Mouse (Mus musculus): ENCODE results near the gene Pde4d. TPM values are rescaled to one million over a fixed set of nuclear protein-coding genes. Genes with fewer than 3 reads are reported as not detected.

The Pde4d gene
- polyA plus RNA-seq, 1 experiment: 33.8 TPM

GRCm38 (mm10) chr13:109685296-109686115 is 1235.8 kb downstream of the Pde4d start:
- Histone ChIP-seq H3K27ac (ENCODE audit: insufficient read depth, low read length) (no peak overlapping the region), H3K4me3 (replicated peaks; ENCODE audit: insufficient read depth, low read depth, low read length) (peak overlapping the region; percentile 70)

DNA sequence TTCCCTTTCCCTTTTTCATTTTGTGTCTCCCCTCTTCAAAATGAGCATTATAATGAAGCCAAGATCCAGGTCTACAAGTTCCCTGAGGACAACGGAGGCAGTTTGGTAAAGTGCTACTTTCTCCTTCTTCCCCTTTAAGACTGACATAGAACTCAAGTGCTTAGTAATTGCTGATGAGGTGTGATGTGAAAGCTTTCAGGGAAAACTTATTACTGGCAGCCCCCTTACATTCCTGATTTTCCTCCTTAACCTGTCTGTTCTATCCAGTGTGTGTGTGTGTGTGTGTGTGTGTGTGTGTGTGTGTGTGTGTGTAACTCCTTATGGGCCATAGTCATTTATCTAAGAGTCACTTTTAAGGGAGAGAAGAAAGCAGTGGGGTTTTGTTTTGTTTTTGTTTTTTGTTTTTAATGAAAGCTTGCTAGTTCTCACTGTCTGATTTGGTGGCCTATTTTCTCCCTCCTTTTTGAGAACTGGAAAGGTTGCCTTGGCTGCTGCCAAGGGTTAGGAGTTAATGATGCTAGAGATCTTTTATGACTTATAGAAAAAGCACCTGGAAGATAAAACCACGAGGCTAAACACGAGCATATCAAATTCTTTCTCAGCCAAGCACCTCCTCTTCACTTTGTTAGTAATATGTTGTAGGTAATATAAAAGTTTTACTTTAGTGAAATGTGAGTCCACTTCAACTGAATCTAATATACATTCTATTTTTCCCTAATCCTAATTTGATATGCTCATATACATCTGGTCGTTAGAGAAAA is 1236.5 kb downstream of the Pde4d start:
- no peak for DNase-seq
- Histone ChIP-seq H3K4me1 (ENCODE audit: control insufficient read depth, insufficient read depth, low read length) (no peaks in the 10 kb centered on the region), H3K27ac (ENCODE audit: insufficient read depth, low read length) (no peak overlapping the region), H3K27me3 (ENCODE audit: control insufficient read depth, insufficient read depth, low read length) (no peaks in the 10 kb centered on the region), H3K4me3 (replicated peaks; ENCODE audit: insufficient read depth, low read depth, low read length) (no peak overlapping the region)
- no peak for TF ChIP-seq POLR2A (IDR thresholded peaks at IDR 0.05; ENCODE audit: borderline replicate concordance, insufficient read depth, low read length)
- TF ChIP-seq CTCF (IDR thresholded peaks at IDR 0.05; ENCODE audit: borderline replicate concordance, insufficient read depth, low read depth, low read length): no peak
- 59% methylated on average over 4 of the region's 4 CpGs for WGBS

More at GRCm38 (mm10) chr13:109685296-109686115, 1235.8 kb downstream of the Pde4d start:
- no peaks in the 10 kb centered on the region for H3K27me3 ChIP-seq (ENCODE audit: control insufficient read depth, insufficient read depth, low read length)
- H3K4me1 ChIP-seq (ENCODE audit: control insufficient read depth, insufficient read depth, low read length): no peaks in the 10 kb centered on the region
- WGBS: 2% methylated on average over 29 of the region's 29 CpGs
- TF ChIP-seq CTCF (IDR thresholded peaks at IDR 0.05; ENCODE audit: borderline replicate concordance, insufficient read depth, low read depth, low read length): no peak
- no peak for TF ChIP-seq POLR2A (IDR thresholded peaks at IDR 0.05; ENCODE audit: borderline replicate concordance, insufficient read depth, low read length)
- peak; percentile 56 to 62 for DNase-seq

GRCm38 (mm10) chr13:109686906-109687305 is 1237.2 kb downstream of the Pde4d start:
- no peaks in the 10 kb centered on the region for H3K27me3 ChIP-seq (ENCODE audit: control insufficient read depth, insufficient read depth, low read length)
- H3K4me3 ChIP-seq (replicated peaks; ENCODE audit: insufficient read depth, low read depth, low read length): no peak overlapping the region
- no peak for DNase-seq
- 80% methylated on average over 3 of the region's 3 CpGs for WGBS
- no peak overlapping the region for H3K27ac ChIP-seq (ENCODE audit: insufficient read depth, low read length)
- no peaks in the 10 kb centered on the region; the same call in 1 of the 2 replicates for H3K4me1 ChIP-seq (ENCODE audit: control insufficient read depth, insufficient read depth, low read length)
- TF ChIP-seq POLR2A (IDR thresholded peaks at IDR 0.05; ENCODE audit: borderline replicate concordance, insufficient read depth, low read length) (no peak), CTCF (IDR thresholded peaks at IDR 0.05; ENCODE audit: borderline replicate concordance, insufficient read depth, low read depth, low read length) (no peak)

DNA sequence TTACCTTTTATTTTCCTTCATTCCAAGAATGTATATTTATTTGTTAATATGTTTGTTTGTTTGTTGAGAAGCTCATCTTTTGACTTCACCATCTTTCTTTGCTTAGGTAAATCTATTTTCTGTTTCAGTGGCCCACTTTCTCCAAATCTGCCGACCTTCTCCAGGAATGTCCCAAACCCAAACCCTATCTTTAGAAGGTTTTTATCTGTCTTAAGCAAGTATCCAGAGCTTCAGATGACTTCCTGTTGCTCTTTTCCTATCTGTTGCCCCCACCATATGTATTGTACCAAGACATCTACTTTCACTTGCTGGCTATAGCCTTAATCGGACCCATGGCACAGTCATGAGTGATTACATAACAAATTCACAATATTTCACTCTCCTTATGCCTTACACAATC is 1238.4 kb downstream of the Pde4d start:
- H3K27me3 ChIP-seq (ENCODE audit: control insufficient read depth, insufficient read depth, low read length): no peaks in the 10 kb centered on the region
- no peak overlapping the region for H3K27ac ChIP-seq (ENCODE audit: insufficient read depth, low read length)
- no peak for DNase-seq
- H3K4me3 ChIP-seq (replicated peaks; ENCODE audit: insufficient read depth, low read depth, low read length): no peak overlapping the region
- TF ChIP-seq POLR2A (IDR thresholded peaks at IDR 0.05; ENCODE audit: borderline replicate concordance, insufficient read depth, low read length) (no peak), CTCF (IDR thresholded peaks at IDR 0.05; ENCODE audit: borderline replicate concordance, insufficient read depth, low read depth, low read length) (no peak)
- no peaks in the 10 kb centered on the region; the same call in 1 of the 2 replicates for H3K4me1 ChIP-seq (ENCODE audit: control insufficient read depth, insufficient read depth, low read length)
- 93% methylated on average over 2 of the region's 2 CpGs for WGBS

GRCm38 (mm10) chr13:109689176-109689575 is 1239.4 kb downstream of the Pde4d start:
- H3K27me3 ChIP-seq (ENCODE audit: control insufficient read depth, insufficient read depth, low read length): no peaks in the 10 kb centered on the region
- DNase-seq: no peak
- H3K27ac ChIP-seq (ENCODE audit: insufficient read depth, low read length): no peak overlapping the region
- no peak overlapping the region for H3K4me3 ChIP-seq (replicated peaks; ENCODE audit: insufficient read depth, low read depth, low read length)
- no peaks in the 10 kb centered on the region; the same call in 1 of the 2 replicates for H3K4me1 ChIP-seq (ENCODE audit: control insufficient read depth, insufficient read depth, low read length)
- 98% methylated on average over 3 of the region's 3 CpGs for WGBS
- TF ChIP-seq CTCF (IDR thresholded peaks at IDR 0.05; ENCODE audit: borderline replicate concordance, insufficient read depth, low read depth, low read length): no peak
- no peak for TF ChIP-seq POLR2A (IDR thresholded peaks at IDR 0.05; ENCODE audit: borderline replicate concordance, insufficient read depth, low read length)

DNA sequence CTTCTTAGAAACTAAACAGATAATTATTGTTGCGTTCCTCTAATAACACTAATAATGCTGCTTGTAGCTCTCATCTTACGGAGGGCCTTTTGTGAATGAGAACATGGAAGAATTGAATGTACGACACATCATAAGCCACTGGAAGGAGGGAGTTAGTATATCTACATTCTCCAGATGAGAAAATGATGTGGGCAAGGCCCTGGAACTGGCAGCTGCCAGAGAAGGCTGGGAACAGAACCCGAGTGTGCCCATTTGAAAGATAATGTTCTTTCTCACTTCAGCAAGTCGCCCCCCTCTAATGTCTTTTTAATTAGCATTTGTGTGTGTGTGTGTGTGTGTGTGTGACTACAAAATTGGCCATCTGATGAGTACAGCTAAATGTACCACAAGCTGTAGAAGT is 1240.8 kb downstream of the Pde4d start:
- no peaks in the 10 kb centered on the region; the same call in 1 of the 2 replicates for H3K4me1 ChIP-seq (ENCODE audit: control insufficient read depth, insufficient read depth, low read length)
- H3K27me3 ChIP-seq (ENCODE audit: control insufficient read depth, insufficient read depth, low read length): no peaks in the 10 kb centered on the region
- TF ChIP-seq CTCF (IDR thresholded peaks at IDR 0.05; ENCODE audit: borderline replicate concordance, insufficient read depth, low read depth, low read length): no peak
- no peak for TF ChIP-seq POLR2A (IDR thresholded peaks at IDR 0.05; ENCODE audit: borderline replicate concordance, insufficient read depth, low read length)
- no peak for DNase-seq
- H3K4me3 ChIP-seq (replicated peaks; ENCODE audit: insufficient read depth, low read depth, low read length): no peak overlapping the region
- no peak overlapping the region for H3K27ac ChIP-seq (ENCODE audit: insufficient read depth, low read length)
- 92% methylated on average over 5 of the region's 5 CpGs for WGBS

GRCm38 (mm10) chr13:109692851-109693250 is 1243.1 kb downstream of the Pde4d start:
- H3K27ac ChIP-seq (ENCODE audit: insufficient read depth, low read length): no peak overlapping the region
- 67% methylated on average over 3 of the region's 3 CpGs for WGBS
- H3K4me3 ChIP-seq (replicated peaks; ENCODE audit: insufficient read depth, low read depth, low read length): no peak overlapping the region
- no peaks in the 10 kb centered on the region; the same call in 1 of the 2 replicates for H3K4me1 ChIP-seq (ENCODE audit: control insufficient read depth, insufficient read depth, low read length)
- no peak for DNase-seq
- TF ChIP-seq POLR2A (IDR thresholded peaks at IDR 0.05; ENCODE audit: borderline replicate concordance, insufficient read depth, low read length): no peak
- H3K27me3 ChIP-seq (ENCODE audit: control insufficient read depth, insufficient read depth, low read length): no peaks in the 10 kb centered on the region
